Mouse (Mus musculus): ENCODE data around the gene Atp2b2.

The Atp2b2 gene

DNA sequence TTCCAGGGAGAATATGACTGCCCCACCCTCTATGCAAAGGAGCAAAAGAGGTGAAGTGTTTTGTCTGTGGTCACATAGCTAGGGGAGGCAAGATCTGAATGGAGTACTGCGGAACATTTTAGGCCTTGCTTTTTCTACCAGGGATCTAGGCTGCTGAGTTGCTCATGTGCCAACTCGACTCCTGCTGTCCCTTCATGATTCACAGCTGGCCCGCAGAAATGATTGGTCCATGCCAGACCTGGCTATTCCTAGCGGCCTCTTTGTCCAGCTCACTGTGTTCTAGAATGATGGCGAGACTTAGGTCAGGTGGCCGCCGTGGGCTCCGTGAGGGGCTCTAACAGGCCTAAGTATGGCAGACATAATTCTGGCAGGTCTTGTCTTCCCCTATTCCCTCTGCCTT lies 103.0 kb downstream of the Atp2b2 start:
- peak in 1 of 2 experiments; percentile 38 for DNase-seq

DNA sequence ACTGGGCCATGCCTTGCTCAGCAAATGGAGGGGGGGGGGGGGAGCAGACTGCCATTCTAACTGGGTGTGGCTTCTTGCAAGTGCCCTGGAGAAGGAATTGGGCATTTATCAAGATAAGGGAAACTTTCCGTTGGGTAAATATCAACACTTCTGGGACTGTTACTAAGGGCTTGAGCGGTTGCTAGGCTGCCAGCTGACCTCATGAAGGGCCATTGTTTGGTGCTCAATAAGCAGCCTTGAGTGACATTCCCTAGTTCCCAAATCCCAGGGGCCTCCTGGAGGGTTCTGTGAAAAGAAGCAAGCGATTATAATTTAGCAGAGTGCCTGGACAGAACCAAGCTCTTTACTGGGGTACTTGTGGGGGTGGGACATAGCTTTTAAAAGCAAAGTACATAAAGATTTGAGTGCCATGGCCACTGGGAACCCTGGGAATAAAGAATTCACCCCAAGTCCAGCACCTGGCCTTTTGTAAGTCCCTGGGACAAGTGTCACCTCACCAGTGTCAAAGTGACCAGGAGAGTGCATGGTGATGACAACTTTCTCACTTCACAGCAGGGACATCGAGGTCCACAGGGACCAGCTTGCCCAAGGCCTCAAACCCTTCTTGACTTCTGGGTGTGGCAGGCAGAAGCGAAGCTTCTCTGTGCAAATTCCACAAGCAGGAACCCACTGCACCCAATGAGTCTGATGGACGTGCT lies 105.5 kb downstream of the Atp2b2 start:
- no peak for DNase-seq

DNA sequence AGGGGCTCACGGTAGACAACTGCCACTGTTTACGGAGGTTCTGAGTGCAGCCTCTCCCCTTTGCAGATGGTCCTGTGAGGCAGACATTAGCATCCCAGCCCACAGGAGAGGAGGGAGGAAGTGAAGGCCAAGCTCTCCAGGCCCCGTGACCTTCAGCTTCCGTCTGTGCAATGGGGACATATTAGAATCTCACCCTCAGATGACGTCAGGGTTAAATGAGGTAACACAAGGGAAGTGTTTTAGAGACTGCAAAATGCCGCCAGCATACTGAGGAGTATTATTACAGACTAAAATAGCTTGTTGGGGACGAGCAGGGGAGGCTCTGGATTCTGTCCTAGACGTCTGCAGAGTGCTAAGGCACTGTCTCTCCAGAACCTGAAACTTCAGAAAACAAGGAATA lies 106.3 kb downstream of the Atp2b2 start:
- no peak for DNase-seq

DNA sequence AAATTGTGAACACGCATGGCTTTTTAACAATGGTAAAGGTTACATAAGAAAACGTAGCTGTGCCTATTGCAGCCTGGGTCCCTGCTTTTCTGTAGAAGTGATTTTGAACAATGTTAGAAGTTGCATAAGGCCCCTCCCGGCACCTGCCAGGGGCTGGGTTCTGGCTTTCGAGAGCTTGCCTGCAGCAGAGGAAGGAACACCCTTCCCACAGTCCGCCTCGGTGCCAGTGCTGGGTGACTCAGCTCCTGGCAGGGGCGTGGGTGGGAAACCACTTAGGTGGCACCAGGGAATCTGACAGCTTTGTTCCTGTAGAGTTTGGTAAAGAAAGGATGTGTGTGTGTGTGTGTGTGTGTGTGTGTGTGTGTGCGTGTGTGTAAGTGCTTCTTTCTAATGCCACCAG lies 107.7 kb downstream of the Atp2b2 start:
- DNase-seq: peak; percentile 63 to 75

DNA sequence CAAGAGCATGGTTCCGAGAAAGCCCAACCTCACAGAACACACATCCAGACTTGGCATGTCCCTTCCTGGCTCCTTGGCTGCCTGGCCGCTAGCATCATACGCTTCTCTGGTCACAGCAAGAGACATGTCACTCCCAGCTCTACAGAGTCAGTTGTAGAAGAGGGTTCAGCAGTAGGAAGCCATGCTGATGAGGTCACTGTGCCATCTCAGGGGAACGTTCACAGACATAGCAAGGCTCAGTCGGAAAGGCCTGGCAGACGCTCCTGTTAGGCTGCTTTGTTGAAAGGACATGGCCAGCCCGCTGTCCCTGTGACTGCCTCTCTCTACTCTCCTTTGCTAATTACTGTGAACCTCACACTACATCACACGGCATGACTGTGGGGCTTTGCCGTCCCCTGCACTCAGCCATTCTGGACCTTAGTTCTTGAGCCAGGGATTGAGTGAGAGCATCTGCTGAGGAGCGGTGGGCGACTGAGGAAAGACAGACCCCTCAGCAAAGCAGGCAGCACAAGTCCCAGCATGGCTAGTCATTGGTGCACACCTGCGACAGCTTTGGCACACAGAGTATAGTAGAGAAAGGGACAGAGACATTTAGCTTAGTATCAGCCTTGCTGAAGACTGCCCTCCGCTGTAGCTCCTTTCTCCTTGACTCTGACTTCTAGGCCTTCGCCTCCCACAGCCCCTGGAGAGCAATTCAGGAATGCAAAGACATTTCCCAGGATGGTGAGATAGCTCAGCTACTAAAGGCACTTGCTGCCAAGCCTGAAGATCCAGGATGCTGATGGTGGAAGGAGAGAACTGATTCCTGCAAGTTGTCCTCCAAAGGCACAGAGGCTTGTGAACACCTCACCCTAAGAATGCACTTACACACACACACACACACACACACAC lies 108.9 kb downstream of the Atp2b2 start:
- DNase-seq: peak; percentile 86

DNA sequence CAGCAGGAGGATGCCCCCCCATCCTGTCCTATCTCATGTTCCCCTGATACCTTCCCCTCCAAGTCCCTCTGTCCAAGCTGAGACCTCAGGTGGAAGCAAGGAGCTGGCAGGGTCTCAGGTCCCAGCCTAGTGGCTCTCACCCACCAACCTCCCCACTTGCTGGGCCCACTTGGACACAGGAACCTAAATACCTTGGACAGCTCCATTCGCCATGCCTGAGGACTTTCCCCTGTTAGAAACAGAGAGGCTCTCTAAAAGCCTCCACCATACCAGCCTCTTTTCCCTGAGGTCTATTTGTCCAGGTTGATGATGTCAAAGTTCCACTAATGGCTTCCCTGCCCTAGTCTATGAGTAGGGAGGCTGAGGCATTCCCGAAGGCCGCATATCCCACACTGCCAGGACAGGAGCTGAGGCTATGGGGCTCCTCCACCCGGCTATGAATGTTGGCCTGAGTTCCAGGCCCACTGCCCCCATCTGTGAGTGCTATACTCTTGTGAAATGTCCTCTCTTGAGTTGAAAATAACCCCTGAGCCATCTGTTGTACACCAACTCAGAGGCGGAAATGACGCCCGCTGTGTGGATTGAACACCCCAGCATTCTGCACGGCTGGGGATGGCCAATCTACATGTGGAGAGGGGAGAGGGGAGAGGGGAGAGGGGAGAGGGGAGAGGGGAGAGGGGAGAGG lies 113.1 kb downstream of the Atp2b2 start:
- peak; percentile 56 to 64 for DNase-seq

DNA sequence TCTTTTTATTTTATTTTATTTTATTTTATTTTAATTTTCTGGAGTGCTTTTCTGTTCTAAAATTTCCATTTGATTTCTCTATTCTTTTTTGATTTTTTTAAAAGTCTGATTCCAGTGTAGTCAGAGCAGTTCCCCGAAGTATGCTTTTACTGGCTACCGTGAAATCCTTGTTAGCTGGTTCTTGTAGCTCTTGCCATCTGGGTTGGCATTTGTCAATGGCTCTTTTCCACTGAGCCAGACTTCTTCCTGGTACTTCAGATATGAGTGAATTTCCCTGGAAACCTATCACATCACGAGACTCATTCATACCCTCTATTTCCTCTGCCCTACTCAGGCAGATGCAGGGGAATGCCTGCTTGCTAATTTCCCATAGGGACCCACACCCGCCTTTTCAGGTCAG lies 119.2 kb downstream of the Atp2b2 start:
- peak in 1 of 2 experiments; percentile 51 for DNase-seq

DNA sequence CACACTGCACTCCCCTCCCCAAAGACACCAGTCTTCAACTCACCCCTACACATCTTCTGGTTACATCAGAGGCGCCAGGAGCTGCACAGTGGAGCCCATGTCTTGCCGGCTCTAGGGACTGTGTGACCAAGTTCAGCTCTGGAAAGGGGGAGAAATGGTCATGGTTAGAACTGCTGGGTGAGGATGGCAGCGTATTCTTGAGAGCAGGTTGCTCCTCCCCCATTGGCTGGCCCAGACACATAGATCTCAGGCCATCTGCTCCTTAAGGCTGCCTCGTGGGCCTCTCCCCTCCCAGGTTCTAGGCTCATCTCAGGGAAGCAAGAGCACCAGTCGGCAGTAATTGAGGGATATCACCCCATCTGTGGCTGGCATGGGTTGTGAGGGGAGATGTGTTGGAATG lies 121.9 kb downstream of the Atp2b2 start:
- peak in 1 of 2 experiments; percentile 50 for DNase-seq

DNA sequence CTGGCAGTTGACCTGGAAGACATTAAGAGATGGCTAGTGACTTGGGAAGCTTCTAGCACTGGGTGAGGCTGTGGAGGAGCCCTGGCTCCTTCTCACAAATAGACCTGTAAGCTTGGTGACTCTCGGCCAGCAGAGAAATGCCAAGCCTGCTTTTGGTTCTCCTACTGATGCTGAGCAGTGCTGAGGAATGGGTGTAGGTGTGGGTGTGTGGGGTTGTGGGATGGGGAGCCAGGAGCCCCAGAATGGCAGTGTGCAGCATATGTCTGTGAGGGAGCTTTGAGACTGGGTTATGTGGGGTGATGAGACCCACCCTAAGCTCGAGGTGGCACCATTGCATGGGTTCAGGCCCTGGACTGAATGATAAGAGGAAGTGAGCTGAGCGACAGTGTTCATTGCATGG lies 129.7 kb downstream of the Atp2b2 start:
- no peak for DNase-seq

DNA sequence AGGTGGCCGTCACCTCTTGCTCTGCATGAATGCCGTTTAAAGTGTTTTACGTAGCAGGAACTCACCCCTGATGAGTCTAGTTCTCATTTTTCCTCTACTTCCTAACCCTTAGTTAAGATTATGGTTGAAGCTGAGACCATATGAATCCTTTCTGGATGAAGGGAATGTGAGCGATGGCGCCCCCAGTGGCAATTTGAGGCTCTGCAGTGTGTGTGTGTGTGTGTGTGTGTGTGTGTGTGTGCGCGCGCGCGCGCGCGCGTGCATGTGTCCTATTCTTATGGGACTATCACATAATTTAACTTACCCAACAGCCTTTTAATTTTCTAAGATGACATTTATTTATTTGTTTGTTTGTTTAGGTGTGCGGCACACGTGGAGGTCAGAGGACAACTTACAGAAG lies 131.3 kb downstream of the Atp2b2 start:
- peak in 1 of 2 experiments; percentile 63 for DNase-seq

DNA sequence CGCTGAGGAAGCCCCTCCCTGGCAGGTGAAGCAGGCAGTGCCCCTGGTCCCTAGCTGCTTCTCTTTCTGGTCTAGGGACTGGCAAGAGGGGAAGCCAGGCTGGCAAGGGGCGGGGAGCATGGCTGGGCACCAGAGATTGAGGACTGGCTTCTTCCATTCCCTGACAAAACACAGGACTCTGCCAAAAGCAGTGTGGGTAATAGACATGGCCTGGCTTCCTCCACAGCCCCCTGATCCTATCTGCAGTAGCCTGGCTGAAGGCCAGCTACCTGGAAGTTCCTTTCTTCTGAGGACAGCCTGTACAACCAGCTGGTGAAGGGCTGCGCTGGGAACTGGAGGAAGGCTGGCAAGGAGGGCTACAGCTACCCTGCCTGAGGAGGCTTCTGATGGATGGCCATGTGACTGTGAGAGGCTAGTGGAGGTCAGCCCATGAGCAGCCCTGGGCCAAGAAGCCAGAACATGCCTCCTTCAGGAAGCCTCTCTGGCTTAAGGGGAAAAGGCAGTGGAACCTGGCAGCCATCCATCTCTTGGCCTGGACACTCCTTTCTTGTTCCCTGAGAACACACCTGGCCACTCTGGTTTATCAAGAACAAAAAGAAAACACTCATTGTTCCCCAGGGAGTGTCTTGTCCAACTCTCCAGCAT lies 131.9 kb downstream of the Atp2b2 start:
- DNase-seq: peak; percentile 45 to 58

DNA sequence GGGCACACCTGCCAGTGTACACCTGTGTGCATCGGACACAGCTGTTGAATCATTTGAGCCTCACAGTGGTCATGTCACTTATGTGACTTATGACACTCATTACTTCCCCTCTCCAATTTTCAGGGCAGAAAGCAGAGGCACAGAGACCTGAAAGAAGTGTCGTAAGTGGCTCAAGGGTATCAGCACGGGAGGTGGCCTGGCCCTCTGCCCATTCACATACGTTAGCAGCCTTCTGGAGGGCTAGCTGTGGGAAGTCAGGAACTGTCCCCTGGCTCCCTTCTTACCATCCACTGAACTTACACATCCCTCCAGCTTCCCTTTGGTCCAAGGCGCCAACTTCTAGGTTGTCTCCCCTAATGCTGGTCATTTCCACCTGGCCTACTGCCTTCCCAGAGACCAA lies 132.6 kb downstream of the Atp2b2 start:
- DNase-seq: peak in 1 of 2 experiments; percentile 51

DNA sequence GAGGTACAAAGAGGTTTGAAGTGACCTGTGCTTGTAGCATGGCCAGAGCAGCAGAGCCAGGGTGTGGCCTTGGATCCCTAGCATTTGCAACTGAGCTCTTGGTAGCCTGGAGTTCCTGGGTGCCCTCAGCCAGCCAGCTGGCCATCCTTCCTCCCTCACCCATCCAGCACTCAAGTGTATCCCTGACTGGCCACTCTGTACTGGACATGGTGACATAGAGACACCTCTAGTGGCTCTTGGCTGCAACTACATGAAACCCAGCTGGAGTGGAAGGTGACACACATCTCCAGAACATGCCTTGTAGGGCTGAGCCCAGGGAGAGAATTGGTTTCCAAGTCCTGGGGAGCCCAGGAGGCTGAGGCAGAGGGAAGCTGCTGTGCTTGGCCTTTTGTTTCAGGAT lies 134.3 kb downstream of the Atp2b2 start:
- peak; percentile 60 to 73 for DNase-seq

DNA sequence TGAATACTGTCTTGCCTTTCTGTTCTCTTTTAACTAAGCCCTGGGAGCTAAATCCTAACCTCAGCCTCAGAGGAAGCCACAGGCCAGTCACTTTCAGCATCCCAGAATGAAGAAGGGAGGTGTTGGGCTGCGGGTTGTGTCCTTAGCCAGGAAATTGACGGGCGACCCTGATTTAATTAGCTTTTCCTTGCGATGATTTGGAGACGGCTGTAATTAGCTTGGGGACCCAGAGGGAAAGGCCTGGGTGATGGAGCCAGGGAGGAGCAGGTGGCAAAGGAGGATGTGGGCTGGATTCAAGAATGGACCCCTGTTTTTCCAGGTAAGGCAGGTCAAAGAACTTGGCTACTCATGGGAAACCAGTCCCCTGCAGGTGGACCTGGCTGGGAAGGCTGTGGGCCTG lies 138.0 kb downstream of the Atp2b2 start:
- DNase-seq: no peak

DNA sequence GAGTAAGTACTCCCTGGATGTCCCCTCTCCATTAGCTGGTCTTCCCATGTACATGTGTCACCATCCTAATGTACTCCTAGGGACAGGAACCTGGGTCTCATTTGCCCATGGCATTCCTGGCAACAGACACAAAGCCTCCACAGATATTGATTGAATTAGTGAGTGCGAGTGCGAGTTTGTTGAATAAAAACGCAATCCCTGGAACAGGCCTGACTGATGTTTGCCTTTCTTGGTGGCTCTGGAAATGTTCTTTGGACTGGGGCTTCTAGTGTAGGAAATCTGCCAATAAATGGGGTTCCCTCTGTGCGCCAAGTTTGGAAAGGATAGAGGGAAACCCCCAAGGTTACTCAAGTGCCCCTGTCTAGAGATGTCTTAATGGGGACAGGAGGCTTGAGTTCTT lies 146.4 kb downstream of the Atp2b2 start:
- DNase-seq: no peak

DNA sequence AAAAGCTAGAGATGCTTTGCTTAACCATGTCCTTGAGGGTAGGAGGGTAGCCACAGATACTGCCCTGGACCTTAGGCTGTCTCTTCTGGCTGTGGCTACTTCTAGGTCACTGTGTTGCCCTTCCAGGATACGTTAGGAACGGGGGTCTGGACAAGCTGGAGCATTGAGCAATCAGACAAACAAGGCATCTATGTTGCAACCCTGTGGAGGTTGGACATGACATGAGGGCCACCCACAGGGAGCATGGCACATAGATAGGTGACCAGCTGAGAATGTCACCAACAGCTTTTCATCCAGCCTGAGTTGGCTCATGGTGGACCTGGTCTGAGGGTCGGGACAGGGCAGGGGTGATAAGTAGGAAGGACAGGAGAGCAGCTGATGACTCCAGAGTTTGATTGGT lies 148.4 kb downstream of the Atp2b2 start:
- no peak for DNase-seq

DNA sequence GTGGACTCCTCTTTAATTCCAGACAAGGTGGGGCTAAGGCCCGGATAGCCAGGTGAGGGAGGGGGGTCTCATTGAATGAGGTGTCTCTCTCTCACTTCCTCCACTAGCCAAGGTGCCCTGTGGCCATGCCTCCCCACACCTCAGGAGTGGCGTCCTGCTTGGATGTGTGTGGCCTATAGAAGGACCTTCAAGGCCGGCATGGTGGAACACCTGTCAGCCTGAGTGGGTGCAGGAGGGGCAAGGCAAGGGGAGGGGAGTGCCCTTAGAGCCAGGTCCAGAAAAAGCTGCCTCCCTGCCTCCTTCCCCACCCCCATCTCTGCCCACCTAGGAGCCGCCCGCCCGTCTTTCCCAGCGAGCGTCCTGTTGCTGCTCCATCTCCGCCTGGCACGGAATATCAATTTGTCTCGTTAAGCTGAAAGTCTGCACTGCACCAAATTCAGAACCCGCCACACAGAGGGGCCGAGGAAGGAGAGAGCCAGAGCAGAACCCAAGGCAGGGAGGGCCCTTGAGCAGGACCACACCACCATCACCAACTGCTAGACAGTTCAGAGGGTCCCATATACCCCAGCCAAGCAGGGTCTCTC lies 150.2 kb downstream of the Atp2b2 start:
- peak in 1 of 2 experiments; percentile 48 for DNase-seq

DNA sequence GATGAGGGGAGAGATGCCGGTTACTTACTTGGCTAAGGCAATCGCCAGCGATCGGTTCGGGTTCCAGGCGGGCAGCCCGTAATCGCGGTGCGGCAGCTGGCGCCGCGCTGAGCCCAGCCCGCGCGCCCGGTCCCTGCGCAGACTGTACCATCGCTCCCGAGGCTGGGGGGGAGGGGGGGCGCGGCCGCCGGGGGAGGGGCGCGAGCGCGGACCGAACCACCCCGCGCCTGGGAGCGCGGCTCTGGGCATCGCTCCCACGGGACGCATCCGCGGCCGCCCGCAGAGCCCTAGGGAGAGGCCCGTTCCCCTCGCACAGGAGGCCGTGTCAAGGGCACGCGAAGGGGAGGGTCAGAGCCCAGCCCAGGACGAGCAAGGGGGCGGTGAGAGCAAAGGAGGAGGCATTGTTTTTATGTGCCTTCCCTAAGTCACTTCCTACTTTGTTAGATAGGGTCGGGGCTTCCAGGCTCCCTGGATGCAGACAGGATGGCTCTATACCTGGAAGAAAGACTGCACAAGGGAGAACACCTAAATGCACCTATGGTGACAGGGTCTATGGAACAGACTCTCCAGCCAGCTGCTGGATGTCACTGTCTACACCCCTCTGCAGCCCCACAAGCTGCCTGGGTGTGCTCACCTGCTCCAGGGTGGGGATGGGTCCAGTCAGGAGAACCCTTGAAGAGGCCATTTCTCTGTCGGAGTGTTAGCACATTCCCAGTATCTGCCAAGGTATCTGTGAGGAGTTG lies 151.0 kb downstream of the Atp2b2 start:
- DNase-seq: peak; percentile 81 to 86

DNA sequence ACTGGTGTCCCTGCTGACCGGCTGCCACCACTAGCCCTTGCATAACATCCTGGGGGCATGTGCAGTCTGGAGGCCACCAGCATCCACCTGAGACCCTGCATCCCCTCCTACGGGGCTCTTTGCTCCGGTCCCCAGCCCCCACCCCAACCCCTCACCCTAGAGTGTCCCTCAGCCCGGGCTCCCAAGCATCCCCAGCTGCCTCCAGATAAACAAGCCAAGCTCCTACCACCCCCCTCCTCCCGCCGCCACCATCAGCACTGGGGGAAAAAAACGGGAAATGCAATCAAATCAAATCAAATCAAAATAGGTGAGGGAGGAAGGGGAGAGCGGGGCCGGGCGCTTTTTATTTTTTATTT lies 151.6 kb downstream of the Atp2b2 start:
- peak in 1 of 2 experiments; percentile 64 for DNase-seq

DNA sequence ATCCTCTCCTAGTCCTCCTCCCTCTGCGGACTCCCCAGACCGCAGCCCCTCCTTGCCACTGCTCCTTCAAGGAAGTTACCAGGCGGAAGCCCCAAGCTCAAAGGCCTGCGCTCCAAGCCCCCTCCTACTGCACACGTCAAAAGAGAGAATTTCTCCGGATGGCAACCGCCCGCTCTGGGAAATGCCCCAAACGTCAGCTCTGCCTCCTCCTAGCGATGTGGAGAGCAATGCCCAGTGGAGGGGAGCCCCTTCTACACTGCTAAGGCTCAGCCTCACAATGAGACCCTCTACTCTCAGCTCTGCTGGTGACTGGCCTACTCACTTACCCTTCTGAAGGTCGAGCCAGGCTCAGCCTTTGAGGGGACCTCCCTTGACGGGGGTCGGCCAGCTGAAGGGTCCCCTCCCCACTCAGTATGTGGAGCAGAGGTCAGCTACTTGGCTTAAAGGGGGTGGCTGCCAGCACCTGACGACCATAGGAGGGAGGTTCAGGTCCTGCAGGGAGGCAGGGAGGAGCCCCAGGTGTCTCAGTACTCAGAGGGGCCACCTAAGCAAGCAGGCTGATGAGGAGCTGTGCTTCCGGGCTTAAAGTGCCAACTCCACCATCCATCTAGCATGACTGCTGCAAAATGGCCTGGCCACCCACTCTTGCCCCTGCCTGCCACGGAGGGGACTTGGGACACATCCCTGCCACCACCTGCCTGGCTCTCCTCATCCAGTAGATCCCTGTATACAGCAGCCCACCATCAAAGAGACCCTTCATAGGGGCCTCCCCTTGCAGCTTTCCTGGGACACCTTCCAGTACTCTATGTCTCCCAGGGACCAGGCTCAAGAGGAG lies 152.2 kb downstream of the Atp2b2 start:
- peak; percentile 64 to 69 for DNase-seq

DNA sequence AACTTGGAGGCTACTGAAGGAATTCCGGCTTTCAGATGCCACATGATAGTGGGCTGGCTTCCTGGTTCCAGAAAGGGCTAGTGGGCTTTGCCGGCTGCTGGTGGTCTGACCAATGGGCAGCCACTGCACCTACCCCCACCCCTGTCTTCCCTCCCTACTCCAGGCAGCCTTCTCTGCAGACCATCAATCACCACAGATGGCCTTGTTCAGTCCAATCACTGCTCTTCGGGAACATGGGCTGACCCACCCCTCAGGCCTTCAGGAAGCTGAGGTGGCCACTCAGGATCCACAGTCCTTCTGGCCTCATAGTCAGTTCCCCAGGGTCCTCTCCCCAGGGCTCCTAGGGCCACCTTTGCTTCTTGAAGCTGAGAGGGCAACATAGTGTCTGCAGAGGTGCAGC lies 153.2 kb downstream of the Atp2b2 start:
- no peak for DNase-seq

All from cerebellum, postnatal 25 days (tissue).